Mouse (Mus musculus) cortical plate, adult 2 months (tissue): ENCODE data around the gene Abhd6.

ENCODE experiments used
- CTCF ChIP-seq: fragments of 200-500 bp; IDR thresholded peaks from 2 replicates; pipeline ENCODE4 v1.5.1; 2011; ENCODE audit warnings: mild to moderate bottlenecking, control low read depth, low read length; ENCODE audit not compliant: insufficient read depth; ENCODE audit errors: extremely low read depth
- POLR2A ChIP-seq: fragments of 200-500 bp; IDR thresholded peaks from 2 replicates; pipeline ENCODE4 v1.6.1; 2011; ENCODE audit warnings: mild to moderate bottlenecking, low read length, control low read depth; ENCODE audit not compliant: insufficient read depth; ENCODE audit errors: extremely low read depth

GRCm38 (mm10) chr14:8003727-8004670 is 1.3 kb downstream of the Abhd6 start:
- no peak for TF ChIP-seq CTCF
- TF ChIP-seq POLR2A, result no peak
